Mouse (Mus musculus) ES-E14 (cell line): ENCODE data around the gene Bsn. TPM values are rescaled to one million over a fixed set of nuclear protein-coding genes. Genes with fewer than 3 reads are reported as not detected.

Source experiments
- DNase-seq: peaks from one replicate; pipeline ENCODE4 v3.0.0-alpha.2; 2013; ENCODE audit warnings: low read depth, low spot score
- H3K27ac ChIP-seq: 2 replicates; pipeline ENCODE4 v1.5.1; 2012; ENCODE audit warnings: low read depth, mild to moderate bottlenecking, low read length, moderate library complexity, mixed read lengths; ENCODE audit not compliant: poor library complexity, insufficient read depth, severe bottlenecking
- H3K36me3 ChIP-seq: 2 replicates; pipeline ENCODE4 v1.6.1; 2012; ENCODE audit warnings: mild to moderate bottlenecking, low read length, moderate library complexity, mixed read lengths; ENCODE audit not compliant: control insufficient read depth, poor library complexity, insufficient read depth, severe bottlenecking
- H3K4me1 ChIP-seq, 2 experiments: fragments of 150-350 bp in 1 of 2; sonication (generic) in 1 of 2; 2 replicates each; pipeline ENCODE4 v1.6.1; 2012; ENCODE audit warnings: low read length in 2 of 2, mild to moderate bottlenecking in 1 of 2, mixed read lengths in 1 of 2; ENCODE audit not compliant: control insufficient read depth in 2 of 2, insufficient read depth in 2 of 2, poor library complexity in 1 of 2
- H3K4me3 ChIP-seq, 2 experiments: fragments of 150-350 bp in 1 of 2; sonication (generic) in 1 of 2; 2 replicates each; pipeline ENCODE4 v1.5.1; 2012; ENCODE audit warnings: low read length in 2 of 2, low read depth in 1 of 2, mild to moderate bottlenecking in 1 of 2, mixed read lengths in 1 of 2; ENCODE audit not compliant: insufficient read depth in 1 of 2, poor library complexity in 1 of 2, severe bottlenecking in 1 of 2
- H3K9ac ChIP-seq: 2 replicates; pipeline ENCODE4 v1.6.1; 2012; ENCODE audit warnings: low read depth, mild to moderate bottlenecking, low read length, mixed read lengths; ENCODE audit not compliant: poor library complexity, insufficient read depth, severe bottlenecking
- H3K9me3 ChIP-seq: fragments of 150-350 bp; sonication (generic); 2 replicates; pipeline ENCODE4 v1.6.1; 2012; ENCODE audit warnings: low read depth, mild to moderate bottlenecking, low read length; ENCODE audit not compliant: control insufficient read depth, insufficient read depth
- CHD2 ChIP-seq: IDR thresholded peaks from 2 replicates; pipeline ENCODE4 v1.6.1; 2014; ENCODE audit warnings: mild to moderate bottlenecking, low read depth, low read length, inconsistent platforms
- HCFC1 ChIP-seq: IDR thresholded peaks from 2 replicates; pipeline ENCODE4 v1.6.1; 2012; ENCODE audit warnings: low read length, inconsistent platforms, borderline replicate concordance; ENCODE audit not compliant: insufficient read depth
- MAFK ChIP-seq: IDR thresholded peaks from 2 replicates; pipeline ENCODE4 v1.6.1; 2014; ENCODE audit warnings: mild to moderate bottlenecking, low read depth, low read length, inconsistent platforms; ENCODE audit not compliant: insufficient read depth
- ZC3H11A ChIP-seq: IDR thresholded peaks from 2 replicates; pipeline ENCODE4 v1.6.1; 2012; ENCODE audit warnings: low read depth, mild to moderate bottlenecking, inconsistent platforms, low read length, borderline replicate concordance
- ZNF384 ChIP-seq: IDR thresholded peaks from 2 replicates; pipeline ENCODE4 v1.6.1; 2012; ENCODE audit warnings: low read depth, low read length, inconsistent platforms
- in situ Hi-C, 2 experiments: fragments of 600-800 bp; cut with MboI; formaldehyde crosslinking; loops; one replicate each; pipeline ENCODE4 v1.15.1; 2025; ENCODE audit warnings: low sequenced_read_pairs in 2 of 2, inconsistent platforms in 1 of 2; ENCODE audit not compliant: unreplicated experiment in 2 of 2
- total RNA-seq: library from RNA; depleted of rRNA; stranded (reverse); fragments of 300-350 nt; gene quantifications from 2 replicates; pipeline ENCODE4 v1.2.3, GENCODE M21; 2012

Bsn gene
- total RNA-seq, 1 experiment: 0.45 TPM

- Histone ChIP-seq H3K4me3 (no peak overlapping the region), H3K9me3 (no peaks in the 10 kb centered on the region), H3K4me1 (peaks cover 2 to 7% of the 10 kb centered on the region in 2 experiments; a peak in 2 of 4 replicates), H3K9ac (no peak overlapping the region), H3K36me3 (no peaks in the 10 kb centered on the region), H3K27ac (no peak overlapping the region)
- TF ChIP-seq CHD2 (no peak), ZC3H11A (no peak), HCFC1 (no peak), MAFK (no peak), ZNF384 (no peak)
- in situ Hi-C loops: no loop called here
- DNase-seq: no peak
These were observed 32.7 kb downstream of the Bsn start for GRCm38 (mm10) chr9:108157451-108157850.

- Histone ChIP-seq H3K4me1 (peaks cover 2 to 7% of the 10 kb centered on the region in 2 experiments; a peak in 2 of 4 replicates), H3K4me3 (no peak overlapping the region), H3K9ac (no peak overlapping the region), H3K9me3 (no peaks in the 10 kb centered on the region), H3K36me3 (no peaks in the 10 kb centered on the region), H3K27ac (no peak overlapping the region)
- in situ Hi-C loops: no loop called here
- TF ChIP-seq CHD2: no peak
- TF ChIP-seq HCFC1: no peak
- no peak for TF ChIP-seq ZC3H11A
- TF ChIP-seq ZNF384: no peak
- no peak for TF ChIP-seq MAFK
- no peak for DNase-seq
These were observed 33.4 kb downstream of the Bsn start for GRCm38 (mm10) chr9:108156786-108157185.

- Histone ChIP-seq H3K4me1 (peaks cover 2 to 5% of the 10 kb centered on the region in 2 experiments; a peak in 2 of 4 replicates), H3K36me3 (no peaks in the 10 kb centered on the region), H3K27ac (no peak overlapping the region), H3K9ac (no peak overlapping the region), H3K4me3 (no peak overlapping the region), H3K9me3 (no peaks in the 10 kb centered on the region)
- DNase-seq: no peak
- in situ Hi-C loops: no loop called here
- TF ChIP-seq MAFK (no peak), CHD2 (no peak), HCFC1 (no peak), ZNF384 (no peak), ZC3H11A (no peak)
These were observed 35.4 kb downstream of the Bsn start for GRCm38 (mm10) chr9:108154814-108155213.

- in situ Hi-C loops: no loop called here
- no peaks in the 10 kb centered on the region for H3K36me3 ChIP-seq
These were observed 36.4 kb downstream of the Bsn start for GRCm38 (mm10) chr9:108153516-108154448.

More at GRCm38 (mm10) chr9:108153516-108154448, 36.4 kb downstream of the Bsn start:
- no peaks in the 10 kb centered on the region for H3K4me1 ChIP-seq
- no peak overlapping the region for H3K27ac ChIP-seq
- no peak overlapping the region for H3K4me3 ChIP-seq
- no peak overlapping the region for H3K9ac ChIP-seq
- H3K9me3 ChIP-seq: no peaks in the 10 kb centered on the region
- TF ChIP-seq MAFK: no peak
- TF ChIP-seq ZC3H11A: no peak
- no peak for TF ChIP-seq CHD2
- no peak for TF ChIP-seq HCFC1
- TF ChIP-seq ZNF384: no peak
- DNase-seq: no peak
